Mouse (Mus musculus): ENCODE data around the gene Lrwd1. TPM values are rescaled to one million over a fixed set of nuclear protein-coding genes. Genes with fewer than 3 reads are reported as not detected.

Gene Lrwd1
- 58.2 TPM for polyA plus RNA-seq (2017; shearing (Covaris generic))

DNA sequence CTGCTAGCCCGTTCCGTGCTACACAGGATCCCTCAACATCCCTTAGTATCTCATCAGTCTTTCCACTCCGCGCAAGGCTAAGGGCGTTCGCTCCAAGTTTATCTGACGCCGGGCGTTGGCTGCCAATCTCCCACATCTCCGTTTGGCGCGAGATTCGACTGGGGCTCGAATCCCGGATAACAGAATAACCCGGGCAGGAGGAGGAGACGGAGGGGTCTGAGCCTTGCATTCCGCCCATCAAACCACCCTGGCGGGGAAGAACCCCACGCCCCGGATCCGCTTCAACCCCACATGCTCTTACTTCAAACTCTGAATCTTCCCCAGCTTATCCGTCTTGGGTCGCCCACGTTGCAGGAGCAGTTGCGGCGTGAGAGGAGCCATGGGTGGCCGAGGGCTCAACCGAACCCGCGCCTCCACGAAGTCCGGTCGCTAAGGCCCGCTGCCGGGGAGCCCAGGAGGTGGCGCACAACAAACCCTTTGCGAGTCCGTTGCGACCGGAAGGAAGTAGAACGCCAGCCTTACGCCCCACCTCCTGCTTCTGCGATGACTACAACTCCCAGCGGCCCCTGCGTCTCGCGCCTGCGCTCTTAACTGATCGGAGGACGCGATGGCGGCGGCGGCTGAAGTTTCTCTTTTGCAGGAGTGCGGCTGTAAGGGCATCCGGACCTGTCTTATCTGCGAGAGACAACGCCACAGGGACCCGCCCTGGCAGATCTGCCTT, at the start of gene Lrwd1, which contains the start of gene Alkbh4:
Gene Lrwd1, minus strand, starts transcription at position 504 of the 721 bp plus-strand sequence.
Gene Alkbh4, plus strand, starts transcription at position 576 of the 721 bp plus-strand sequence.

GRCm38 (mm10) chr5:136170512-136171362, 34.9 kb upstream of the Lrwd1 start, which contains the start of gene Orai2:
TSS of gene Orai2 (minus strand) at chr5:136170713.

DNA sequence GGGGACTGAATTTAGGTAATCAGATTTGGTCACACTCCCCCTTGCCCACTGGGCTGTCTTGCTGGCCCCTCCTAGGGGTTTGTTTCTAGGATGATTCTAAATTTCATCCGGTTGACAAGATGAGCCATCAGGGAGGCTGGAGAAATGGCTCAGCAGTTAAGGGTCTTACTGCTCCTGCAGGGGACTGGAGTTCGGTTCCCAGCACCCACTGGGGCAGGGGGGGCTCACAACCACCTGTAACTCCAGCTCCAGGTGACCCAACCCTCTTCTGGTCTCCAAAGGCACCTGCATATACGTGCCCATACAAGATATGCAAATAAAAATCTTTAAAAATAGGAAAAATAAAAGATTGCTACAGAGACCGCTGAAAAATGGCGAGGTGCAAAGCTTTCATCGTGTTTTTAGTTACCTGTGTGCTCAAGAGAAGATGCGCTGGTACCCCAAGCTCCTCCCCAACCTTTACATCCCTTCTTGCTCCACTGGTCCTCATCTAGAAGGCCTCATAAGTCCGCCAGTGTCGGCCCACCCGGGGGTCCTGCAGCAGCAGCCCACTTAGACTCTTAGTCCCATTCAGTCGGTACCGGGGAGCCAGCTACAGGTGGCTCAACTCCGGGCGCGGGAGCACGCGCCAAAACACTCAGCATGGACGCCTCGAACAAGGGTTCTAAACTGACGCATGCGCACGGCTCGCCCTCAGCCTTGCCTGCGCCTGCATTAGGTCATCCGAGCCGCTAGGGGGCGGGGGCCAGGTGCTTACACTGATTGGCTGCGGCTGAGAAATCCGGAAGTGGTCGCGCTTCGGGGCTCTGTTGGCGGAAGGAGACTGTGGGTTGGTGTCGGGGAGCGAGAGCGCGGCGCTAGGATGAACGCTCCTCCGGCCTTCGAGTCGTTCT, 19.7 kb downstream of the Lrwd1 start, which contains the start of gene Polr2j:
Gene Polr2j, plus strand, starts transcription at position 741 of the 893 bp plus-strand sequence.

DNA sequence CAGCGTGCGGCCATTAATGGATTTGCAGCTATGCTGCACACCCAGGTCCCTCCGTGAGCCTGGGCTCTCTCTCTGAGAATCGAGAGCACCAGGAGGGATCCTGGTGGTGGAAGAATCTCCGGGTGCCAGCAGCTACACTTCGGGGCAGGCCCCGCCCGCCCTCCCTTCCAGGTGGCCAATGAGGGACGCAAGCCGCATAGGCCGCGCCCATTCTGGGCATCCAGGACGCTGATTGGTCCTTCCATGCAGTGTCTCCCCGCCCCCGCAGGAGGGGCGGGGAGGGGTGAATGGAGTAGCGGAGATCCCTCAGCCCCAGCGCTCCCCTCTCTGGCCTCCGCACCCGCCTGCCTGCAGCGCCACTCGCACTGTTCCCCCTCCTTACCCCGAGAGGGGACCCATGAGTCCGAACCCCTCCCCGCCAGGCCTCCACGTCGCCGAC, 52.2 kb downstream of the Lrwd1 start, which contains the start of gene Rasa4:
Gene Rasa4, plus strand, starts transcription at position 248 of the 439 bp plus-strand sequence.

Other genes with a start within 250 kb of the Lrwd1 start
- gene Hspb1, start 248.2 kb downstream of the Lrwd1 start, polyA plus RNA-seq (2017; shearing (Covaris generic)): 1.4 TPM
- 74.8 TPM for gene Ywhag, start 201.5 kb downstream of the Lrwd1 start, polyA plus RNA-seq (2017; shearing (Covaris generic))
- 1.1 TPM for gene Ssc4d, start 161.5 kb downstream of the Lrwd1 start, polyA plus RNA-seq (2017; shearing (Covaris generic))
- not detected for gene Zp3, start 156.0 kb downstream of the Lrwd1 start, polyA plus RNA-seq (2017; shearing (Covaris generic))
- 23.3 TPM for gene Dtx2, start 141.3 kb downstream of the Lrwd1 start, polyA plus RNA-seq (2017; shearing (Covaris generic))
- not detected for gene Upk3b, start 97.6 kb downstream of the Lrwd1 start, polyA plus RNA-seq (2017; shearing (Covaris generic))
- not detected for gene Upk3bl, start 81.6 kb downstream of the Lrwd1 start, polyA plus RNA-seq (2017; shearing (Covaris generic))
- gene Rasa4, start 52.2 kb downstream of the Lrwd1 start, polyA plus RNA-seq (2017; shearing (Covaris generic)): 2.1 TPM
- gene Polr2j, start 19.4 kb downstream of the Lrwd1 start, polyA plus RNA-seq (2017; shearing (Covaris generic)): 176 TPM
- gene Alkbh4, start 72 bp upstream of the Lrwd1 start, polyA plus RNA-seq (2017; shearing (Covaris generic)): 64.1 TPM
- gene Orai2, start 34.6 kb upstream of the Lrwd1 start, polyA plus RNA-seq (2017; shearing (Covaris generic)): 78.2 TPM
- 51.6 TPM for gene Prkrip1, start 62.9 kb upstream of the Lrwd1 start, polyA plus RNA-seq (2017; shearing (Covaris generic))
- not detected for gene Sh2b2, start 110.5 kb upstream of the Lrwd1 start, polyA plus RNA-seq (2017; shearing (Covaris generic))